Mouse (Mus musculus) adrenal gland, postnatal 4 days (tissue): ENCODE results near the gene Hist2h2ab. TPM values are rescaled to one million over a fixed set of nuclear protein-coding genes. Genes with fewer than 3 reads are reported as not detected.
A peak's percentile ranks its signal among the peaks of the same experiment; 100 is the strongest.
"Not testable (repeated sequence)": the region's sequence is repeated elsewhere in the genome, so short reads cannot be mapped to it uniquely, and the experiment has no call there.

Source experiments
- DNase-seq, 2 experiments: peaks; one replicate each; pipeline ENCODE4 v3.0.0; 2021 to 2022; ENCODE audit warnings: low spot score in 2 of 2, mixed read lengths in 2 of 2
- microRNA-seq: library from miRNA; unstranded; fragments of <30 nt; microRNA quantifications from one replicate; pipeline ENCODE4 v1.2.0, GENCODE M21; 2021
- total RNA-seq, 2 experiments: library from RNA; stranded (reverse); gene quantifications; 2 replicates each; pipeline ENCODE4 v1.2.3; 2021

Gene Hist2h2ab
- total RNA-seq, 2 experiments from 2014 or later: 27.8 to 28.5 TPM

GRCm38 (mm10) chr3:96255926-96256593, 36.4 kb downstream of the Hist2h2ab start:
- DNase-seq: no peak

GRCm38 (mm10) chr3:96257190-96257589, 37.5 kb downstream of the Hist2h2ab start:
- no peak for DNase-seq

GRCm38 (mm10) chr3:96260220-96260619, 40.6 kb downstream of the Hist2h2ab start:
- DNase-seq: no peak

GRCm38 (mm10) chr3:96261623-96262022, 42.0 kb downstream of the Hist2h2ab start:
- DNase-seq: no peak

GRCm38 (mm10) chr3:96262216-96262875, 42.7 kb downstream of the Hist2h2ab start:
- peak in 1 of 2 experiments; percentile 66 for DNase-seq

GRCm38 (mm10) chr3:96262979-96263550, 43.4 kb downstream of the Hist2h2ab start, which contains the start of gene Hist2h4:
Gene Hist2h4, minus strand, starts transcription at chr3:96263311.
- DNase-seq: peak; percentile 75 to 89

- no peak for DNase-seq
Observed at GRCm38 (mm10) chr3:96263558-96264403, 44.1 kb downstream of the Hist2h2ab start.

GRCm38 (mm10) chr3:96264404-96264949, 44.8 kb downstream of the Hist2h2ab start:
- no peak for DNase-seq

GRCm38 (mm10) chr3:96266132-96266710, 46.6 kb downstream of the Hist2h2ab start:
- DNase-seq: no peak

GRCm38 (mm10) chr3:96267541-96267940, 47.9 kb downstream of the Hist2h2ab start:
- no peak for DNase-seq

- DNase-seq: peak; percentile 55 to 59
Observed at GRCm38 (mm10) chr3:96268051-96268775, 48.5 kb downstream of the Hist2h2ab start, which contains the start of gene Hist2h3b. Gene Hist2h3b, plus strand, starts transcription at chr3:96268654.

- DNase-seq: not testable (repeated sequence)
Observed at GRCm38 (mm10) chr3:96268776-96269378, 49.2 kb downstream of the Hist2h2ab start.

Small RNAs within 50 kb of the gene (microRNA-seq; reads per million reads assigned to microRNA genes)
- gene Gm44492 (not detected), gene Gm47311 (not detected), gene Gm47313 (not detected)

Other genes with a start within 250 kb of the Hist2h2ab start
- gene Plekho1, start 223.9 kb upstream of the Hist2h2ab start, total RNA-seq: 10 to 100 TPM; 38.5 to 41.6 TPM
- gene Vps45, start 161.4 kb upstream of the Hist2h2ab start, total RNA-seq: 10 to 100 TPM; 32.9 to 39.4 TPM
- 10 to 100 TPM; 35.4 to 43.6 TPM for gene Otud7b, start 115.3 kb upstream of the Hist2h2ab start, total RNA-seq
- gene Mtmr11, start 57.9 kb upstream of the Hist2h2ab start, total RNA-seq: 10 to 100 TPM; 15.0 to 22.2 TPM
- gene Sf3b4, start 47.5 kb upstream of the Hist2h2ab start, total RNA-seq: 10 to 100 TPM; 68.9 to 76.8 TPM
- 10 to 100 TPM; 18.1 to 24.7 TPM for gene Sv2a, start 38.7 kb upstream of the Hist2h2ab start, total RNA-seq
- 10 to 100 TPM; 30.6 to 33.1 TPM for gene Bola1, start 156 bp upstream of the Hist2h2ab start, total RNA-seq
- 100 to 1,000 TPM; 211 to 243 TPM for gene Hist2h2ac, start 1.0 kb downstream of the Hist2h2ab start, total RNA-seq
- gene Hist2h2be, start 1.3 kb downstream of the Hist2h2ab start, total RNA-seq: 10 to 100 TPM; 12.4 to 13.7 TPM
- 100 to 1,000 TPM; 197 to 262 TPM for gene Hist2h3c2, start 19.3 kb downstream of the Hist2h2ab start, total RNA-seq
- 1,000 to 10,000 TPM; 1,421 to 1,566 TPM for gene Hist2h2aa2, start 20.4 kb downstream of the Hist2h2ab start, total RNA-seq
- 10 to 100 TPM; 34.3 to 35.1 TPM for gene Hist2h2aa1, start 25.6 kb downstream of the Hist2h2ab start, total RNA-seq
- 1 to 10 TPM in 1 of 2 experiments, under 1 TPM in 1; 0.98 to 1.6 TPM for gene Hist2h3c1, start 26.8 kb downstream of the Hist2h2ab start, total RNA-seq
- gene Hist2h4, start 43.4 kb downstream of the Hist2h2ab start, total RNA-seq: 100 to 1,000 TPM in 1 of 2 experiments, 10 to 100 TPM in 1; 97.3 to 110 TPM
- gene Hist2h3b, start 48.8 kb downstream of the Hist2h2ab start, total RNA-seq: 1,000 to 10,000 TPM in 1 of 2 experiments, 100 to 1,000 TPM in 1; 924 to 1,090 TPM
- 100 to 1,000 TPM; 801 to 997 TPM for gene Hist2h2bb, start 49.9 kb downstream of the Hist2h2ab start, total RNA-seq
- 1 to 10 TPM; 1.1 to 1.8 TPM for gene Fcgr1, start 74.1 kb downstream of the Hist2h2ab start, total RNA-seq
- not detected for gene BC107364, start 232.4 kb downstream of the Hist2h2ab start, total RNA-seq